Mouse (Mus musculus): ENCODE data around the gene Rtl5. TPM values are rescaled to one million over a fixed set of nuclear protein-coding genes. Genes with fewer than 3 reads are reported as not detected.

The Rtl5 gene
- 1.2 and 1.7 TPM in 2 replicates for polyA plus RNA-seq (2012; rRNA removed)

GRCm38 (mm10) chrX:102070591-102071471 is at the start of gene Rtl5:
Gene Rtl5, minus strand, starts transcription at chrX:102071304.

GRCm38 (mm10) chrX:102119042-102119864 is 48.1 kb upstream of the Rtl5 start, which contains the start of gene Pin4:
Gene Pin4, plus strand, starts transcription at chrX:102119447.

Other genes with a start within 250 kb of the Rtl5 start
- gene Nhsl2, start 221.9 kb downstream of the Rtl5 start, polyA plus RNA-seq (2012; rRNA removed) = 0.38 and 1.3 TPM in 2 replicates
- gene Pin4, start 48.1 kb upstream of the Rtl5 start, polyA plus RNA-seq (2012; rRNA removed) = 0.32 TPM in 1 of 2 replicates, not detected in the other
- 0.03 and 0.12 TPM in 2 replicates for gene Ercc6l, start 85.8 kb upstream of the Rtl5 start, polyA plus RNA-seq (2012; rRNA removed)
- 30.0 and 50.1 TPM in 2 replicates for gene Rps4x, start 118.1 kb upstream of the Rtl5 start, polyA plus RNA-seq (2012; rRNA removed)
- 0.54 and 0.84 TPM in 2 replicates for gene Cited1, start 180.9 kb upstream of the Rtl5 start, polyA plus RNA-seq (2012; rRNA removed)

Data from stomach, adult 2 months (tissue).